Comparison of ENCODE assay signal across 7 mouse cellular contexts in the genomic region with DNA sequence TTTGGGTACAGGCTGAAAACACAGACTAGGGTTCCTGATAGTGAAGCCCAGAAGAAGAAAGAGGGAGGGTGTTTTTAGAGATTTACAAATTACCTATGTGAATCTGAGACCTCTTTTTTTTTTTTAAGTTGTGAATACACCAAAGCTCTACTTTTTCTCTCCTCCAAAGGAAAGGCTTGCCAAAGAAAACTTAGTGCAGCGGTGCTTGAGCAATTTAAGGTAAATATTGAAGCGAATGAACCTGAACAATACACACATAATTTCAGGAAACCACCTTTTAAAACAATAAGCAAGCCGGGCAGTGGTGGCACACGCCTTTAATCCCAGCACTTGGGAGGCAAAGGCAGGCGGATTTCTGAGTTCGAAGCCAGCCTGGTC. TPM values are rescaled to one million over a fixed set of nuclear protein-coding genes. Genes with fewer than 3 reads are reported as not detected.
A peak's percentile ranks its signal among the peaks of the same experiment; 100 is the strongest.
DNase-seq lines count a peak whose midpoint lies in the region; ATAC-seq and TF ChIP-seq lines count a peak whose summit lies in the region.

No protein-coding gene starts in this region.

- peaks cover 6% of the 10 kb centered on the region for H3K4me1 ChIP-seq in spleen, adult 2 months (ENCODE audit: control insufficient read depth, insufficient read depth, insufficient read length)
- H3K4me1 ChIP-seq in forebrain, embryonic 15.5 days = peaks cover 29% of the 10 kb centered on the region
- H3K4me1 ChIP-seq in liver, embryonic 11.5 days (replicated peaks; ENCODE audit: control insufficient read depth, insufficient read depth, low read length) = peaks cover 13% of the 10 kb centered on the region
- peaks cover 15% of the 10 kb centered on the region; the same call in 1 of the 2 replicates for H3K4me1 ChIP-seq in stomach, embryonic 15.5 days

- ATAC-seq in forebrain, embryonic 15.5 days (replicated peaks) = no peak
- ATAC-seq in liver, embryonic 11.5 days (replicated peaks; ENCODE audit: low FRiP score) = no peak
- ATAC-seq in stomach, embryonic 15.5 days (ENCODE audit: insufficient read depth, low FRiP score, low read depth) = no peak

- 19% methylated on average over 6 of the region's 6 CpGs for WGBS in spleen, adult 2 months
- 15% methylated on average over 6 of the region's 6 CpGs for WGBS in forebrain, embryonic 15.5 days
- WGBS in liver, embryonic 11.5 days = 27% methylated on average over 6 of the region's 6 CpGs
- 15% methylated on average over 6 of the region's 6 CpGs for WGBS in stomach, embryonic 15.5 days

- 0 out of 2 replicates have a peak, but pooled peaks cover 2% of the 10 kb centered on the region for H3K36me3 ChIP-seq in spleen, adult 2 months (ENCODE audit: control insufficient read depth, insufficient read depth, low read length)
- no peaks in the 10 kb centered on the region for H3K36me3 ChIP-seq in forebrain, embryonic 15.5 days
- H3K36me3 ChIP-seq in liver, embryonic 11.5 days (ENCODE audit: control insufficient read depth, insufficient read depth, low read length) = peaks cover 2% of the 10 kb centered on the region; the same call in 1 of the 2 replicates
- 0 out of 2 replicates have a peak, but pooled peaks cover 6% of the 10 kb centered on the region for H3K36me3 ChIP-seq in stomach, embryonic 15.5 days

- no peak for TF ChIP-seq CTCF in spleen, adult 2 months (IDR thresholded peaks at IDR 0.05; ENCODE audit: extremely low read depth, insufficient read depth, insufficient read length, insufficient replicate concordance)

- peak overlapping the region; percentile 69 for H3K4me3 ChIP-seq in spleen, adult 2 months (ENCODE audit: extremely low read depth, insufficient read depth, insufficient read length)
- H3K4me3 ChIP-seq in forebrain, embryonic 15.5 days = peak overlapping the region; percentile 98
- peak overlapping the region; percentile 98 for H3K4me3 ChIP-seq in liver, embryonic 11.5 days (ENCODE audit: low read depth, low read length)
- peak overlapping the region; percentile 95 for H3K4me3 ChIP-seq in stomach, embryonic 15.5 days (replicated peaks)

- DNase-seq in spleen, adult 2 months (ENCODE audit: low read depth in 1 of 2, low spot score in 2 of 2) = no peak
- no peak for DNase-seq in spleen, postnatal 4 days (ENCODE audit: low spot score in 2 of 2)
- no peak for DNase-seq in liver, embryonic 11.5 days (ENCODE audit: low spot score)
- DNase-seq in left cerebral cortex, adult 11 months (ENCODE audit: low spot score) = no peak
- DNase-seq in right cerebral cortex, adult 18-20 months = no peak

- H3K4me2 ChIP-seq in forebrain, embryonic 15.5 days (replicated peaks) = peak overlapping the region; percentile 52
- H3K4me2 ChIP-seq in liver, embryonic 11.5 days = peak overlapping the region; percentile 94
- peak overlapping the region; percentile 55 for H3K4me2 ChIP-seq in stomach, embryonic 15.5 days

- H3K9ac ChIP-seq in forebrain, embryonic 15.5 days (replicated peaks) = peak overlapping the region; percentile 97
- H3K9ac ChIP-seq in liver, embryonic 11.5 days (ENCODE audit: low read depth, low read length) = peak overlapping the region; percentile 99
- H3K9ac ChIP-seq in stomach, embryonic 15.5 days = peak overlapping the region; percentile 94; the same call in 1 of the 2 replicates

- H3K27me3 ChIP-seq in spleen, adult 2 months (ENCODE audit: control insufficient read depth, insufficient read depth, low read length) = no peaks in the 10 kb centered on the region
- no peaks in the 10 kb centered on the region for H3K27me3 ChIP-seq in forebrain, embryonic 15.5 days
- H3K27me3 ChIP-seq in liver, embryonic 11.5 days (replicated peaks; ENCODE audit: control insufficient read depth, insufficient read depth, low read length) = no peaks in the 10 kb centered on the region
- H3K27me3 ChIP-seq in stomach, embryonic 15.5 days (replicated peaks) = no peaks in the 10 kb centered on the region

- H3K27ac ChIP-seq in spleen, adult 2 months (ENCODE audit: insufficient read depth, low read length) = peak overlapping the region; percentile 95
- peak overlapping the region; percentile 97 for H3K27ac ChIP-seq in forebrain, embryonic 15.5 days (replicated peaks)
- H3K27ac ChIP-seq in liver, embryonic 11.5 days (ENCODE audit: low read depth, low read length) = peak overlapping the region; percentile 99
- peak overlapping the region; percentile 96 for H3K27ac ChIP-seq in stomach, embryonic 15.5 days

- no peak for TF ChIP-seq POLR2A in spleen, adult 2 months (IDR thresholded peaks at IDR 0.05; ENCODE audit: low read depth, low read length)

- H3K9me3 ChIP-seq in forebrain, embryonic 15.5 days = no peaks in the 10 kb centered on the region
- no peaks in the 10 kb centered on the region for H3K9me3 ChIP-seq in liver, embryonic 11.5 days (ENCODE audit: control insufficient read depth, low read length)
- H3K9me3 ChIP-seq in stomach, embryonic 15.5 days = no peaks in the 10 kb centered on the region

RNA-seq across cellular contexts. Expression of a gene that starts 0.7 kb away (rescaled TPM):
- polyA plus RNA-seq in spleen, adult 2 months (2012; rRNA removed) = 10.4 and 12.8 TPM in 2 replicates
- polyA plus RNA-seq in forebrain, embryonic 15.5 days (2015; fragmentation: Nextera tagmentation; extraction: Ambion mirVana) = 59.8 and 68.3 TPM in 2 replicates
- 73.2 and 75.3 TPM in 2 replicates for polyA plus RNA-seq in liver, embryonic 11.5 days (2014; fragmentation: Nextera tagmentation; extraction: Ambion mirVana)
- 57.1 and 62.3 TPM in 2 replicates for polyA plus RNA-seq in stomach, embryonic 15.5 days (2015; fragmentation: Nextera tagmentation; extraction: Ambion mirVana)
